Mouse (Mus musculus): ENCODE measurements around the gene Tbx5. TPM values are rescaled to one million over a fixed set of nuclear protein-coding genes. Genes with fewer than 3 reads are reported as not detected.

Gene Tbx5
- total and polyA plus RNA-seq, 3 experiments: not detected

DNA sequence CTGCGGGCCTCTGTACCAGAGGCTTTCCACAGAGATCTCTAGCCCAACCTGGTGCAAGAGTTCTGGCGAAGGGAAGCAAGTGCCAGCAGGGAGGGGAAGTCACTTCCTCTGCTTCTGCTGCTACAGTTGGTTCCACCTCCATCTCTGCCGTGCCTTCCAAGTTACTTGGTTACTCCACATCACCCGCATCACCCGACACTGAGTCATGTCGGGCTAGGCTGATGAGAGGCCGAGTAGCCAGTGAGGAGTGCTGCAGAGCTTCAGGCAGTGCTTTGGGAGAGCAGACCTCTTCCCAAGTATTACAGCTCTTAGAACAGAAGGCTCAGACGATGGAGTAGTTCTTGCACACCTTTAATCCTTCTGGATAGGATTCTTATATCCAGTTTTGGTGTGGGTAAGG lies 54.9 kb downstream of the Tbx5 start:
- H3K9ac ChIP-seq (ENCODE audit: control insufficient read depth, low read depth, low read length, poor library complexity, severe bottlenecking): no peak overlapping the region
- H3K27ac ChIP-seq (ENCODE audit: control insufficient read depth, low read depth, low read length): no peak overlapping the region
- DNase-seq (ENCODE audit: low read depth, low spot score): no peak
- no peaks in the 10 kb centered on the region for H3K27me3 ChIP-seq (ENCODE audit: control insufficient read depth in 1 of 2, insufficient read depth in 2 of 2, low read length in 2 of 2)
- H3K4me3 ChIP-seq (ENCODE audit: control insufficient read depth in 1 of 2, insufficient read depth in 1 of 2, low read depth in 2 of 2, low read length in 2 of 2): no peak overlapping the region
- TF ChIP-seq BHLHE40 (IDR thresholded peaks at IDR 0.05; ENCODE audit: borderline replicate concordance, low read depth, low read length) (no peak), ETS1 (IDR thresholded peaks at IDR 0.05; ENCODE audit: low read depth, low read length) (no peak), POLR2AphosphoS2 (IDR thresholded peaks at IDR 0.05; ENCODE audit: low read length) (no peak), NRF1 (IDR thresholded peaks at IDR 0.05; ENCODE audit: insufficient read depth, low read depth, low read length, poor library complexity, severe bottlenecking) (no peak), UBTF (IDR thresholded peaks at IDR 0.05; ENCODE audit: borderline replicate concordance, insufficient read depth, low read depth, low read length) (no peak), MYB (IDR thresholded peaks at IDR 0.05; ENCODE audit: low read depth, low read length) (no peak), ZNF384 (IDR thresholded peaks at IDR 0.05; ENCODE audit: low read depth, low read length) (no peak), TAL1 (IDR thresholded peaks at IDR 0.05; ENCODE audit: low read length) (no peak), POLR2A (IDR thresholded peaks at IDR 0.05; ENCODE audit: control insufficient read depth in 1 of 2, insufficient read depth in 1 of 2, low read depth in 1 of 2, low read length in 2 of 2, poor library complexity in 1 of 2) (no peak), ZC3H11A (IDR thresholded peaks at IDR 0.05; ENCODE audit: low read depth, low read length) (no peak), JUND (IDR thresholded peaks at IDR 0.05; ENCODE audit: low read depth, low read length) (no peak), KAT2A (conservative IDR thresholded peaks at IDR 0.05; ENCODE audit: low read depth, low read length) (no peak), USF1 (IDR thresholded peaks at IDR 0.05; ENCODE audit: low read depth, low read length) (no peak), MAX (IDR thresholded peaks at IDR 0.05; ENCODE audit: low read length) (no peak), EP300 (IDR thresholded peaks at IDR 0.05; ENCODE audit: low read depth in 1 of 2, low read length in 2 of 2) (no peak), POLR2AphosphoS5 (IDR thresholded peaks at IDR 0.05; ENCODE audit: borderline replicate concordance, low read depth, low read length) (no peak)
- H3K4me1 ChIP-seq (ENCODE audit: control insufficient read depth in 1 of 2, insufficient read depth in 2 of 2, low read length in 2 of 2): no peaks in the 10 kb centered on the region
- no peaks in the 10 kb centered on the region for H3K79me2 ChIP-seq (ENCODE audit: control insufficient read depth, insufficient read depth, low read length, poor library complexity)
- H3K9me3 ChIP-seq (replicated peaks; ENCODE audit: insufficient read depth, low read length): no peaks in the 10 kb centered on the region
- no peaks in the 10 kb centered on the region for H3K36me3 ChIP-seq (ENCODE audit: control insufficient read depth in 1 of 2, insufficient read depth in 2 of 2, low read length in 2 of 2)

DNA sequence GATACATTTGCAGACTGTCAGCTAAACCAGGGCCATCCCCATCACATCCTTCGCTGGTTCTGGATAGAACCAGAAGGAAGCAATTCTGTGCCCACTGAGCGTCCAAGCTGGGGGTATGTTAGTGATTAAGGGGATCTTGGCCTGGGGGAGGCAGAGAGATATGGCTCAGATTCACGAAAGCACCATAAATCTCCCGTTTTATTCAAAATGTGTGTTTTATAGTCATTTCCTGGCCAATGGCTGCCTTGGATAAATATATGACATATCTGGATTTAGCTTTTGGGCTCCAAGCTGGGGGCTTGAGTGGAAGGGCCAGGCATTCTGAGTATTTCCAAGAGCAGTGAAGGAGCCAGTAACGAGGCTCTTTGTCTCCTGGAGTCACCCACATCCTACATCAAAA lies 59.5 kb downstream of the Tbx5 start:
- H3K27ac ChIP-seq (ENCODE audit: control insufficient read depth, low read depth, low read length): no peak overlapping the region
- no peaks in the 10 kb centered on the region for H3K36me3 ChIP-seq (ENCODE audit: control insufficient read depth in 1 of 2, insufficient read depth in 2 of 2, low read length in 2 of 2)
- no peak overlapping the region for H3K4me3 ChIP-seq (ENCODE audit: control insufficient read depth in 1 of 2, insufficient read depth in 1 of 2, low read depth in 2 of 2, low read length in 2 of 2)
- H3K9me3 ChIP-seq (replicated peaks; ENCODE audit: insufficient read depth, low read length): no peaks in the 10 kb centered on the region
- no peaks in the 10 kb centered on the region for H3K4me1 ChIP-seq (ENCODE audit: control insufficient read depth in 1 of 2, insufficient read depth in 2 of 2, low read length in 2 of 2)
- TF ChIP-seq POLR2AphosphoS2 (IDR thresholded peaks at IDR 0.05; ENCODE audit: low read length): no peak
- no peak for TF ChIP-seq CHD1 (IDR thresholded peaks at IDR 0.05; ENCODE audit: low read depth, low read length)
- no peak for TF ChIP-seq POLR2A (IDR thresholded peaks at IDR 0.05; ENCODE audit: control insufficient read depth in 1 of 2, insufficient read depth in 1 of 2, low read depth in 1 of 2, low read length in 2 of 2, poor library complexity in 1 of 2)
- no peak for TF ChIP-seq JUND (IDR thresholded peaks at IDR 0.05; ENCODE audit: low read depth, low read length)
- no peak for TF ChIP-seq ETS1 (IDR thresholded peaks at IDR 0.05; ENCODE audit: low read depth, low read length)
- DNase-seq (ENCODE audit: low read depth, low spot score): no peak
- no peaks in the 10 kb centered on the region for H3K27me3 ChIP-seq (ENCODE audit: control insufficient read depth in 1 of 2, insufficient read depth in 2 of 2, low read length in 2 of 2)
- H3K9ac ChIP-seq (ENCODE audit: control insufficient read depth, low read depth, low read length, poor library complexity, severe bottlenecking): no peak overlapping the region
- no peaks in the 10 kb centered on the region for H3K79me2 ChIP-seq (ENCODE audit: control insufficient read depth, insufficient read depth, low read length, poor library complexity)
